Mouse (Mus musculus) layer of hippocampus, postnatal 25 days (tissue): ENCODE results near the gene Tmtc4. TPM values are rescaled to one million over a fixed set of nuclear protein-coding genes. Genes with fewer than 3 reads are reported as not detected.

Source experiments
- DNase-seq, 2 experiments: peaks; one replicate each; pipeline ENCODE4 v3.0.0; 2022; ENCODE audit warnings: mixed read lengths in 2 of 2, low spot score in 1 of 2; ENCODE audit errors: extremely low spot score in 1 of 2
- total RNA-seq, 2 experiments: library from RNA; stranded (reverse); gene quantifications; 2 replicates each; pipeline ENCODE4 v1.2.3; 2021

Gene Tmtc4
- total RNA-seq, 2 experiments from 2014 or later = 22.8 to 24.4 TPM

- no peak for DNase-seq
These were observed 106.0 kb downstream of the Tmtc4 start for GRCm38 (mm10) chr14:122877787-122878186.

GRCm38 (mm10) chr14:122876723-122877122 is 107.1 kb downstream of the Tmtc4 start:
- DNase-seq = no peak

GRCm38 (mm10) chr14:122876163-122876562 is 107.7 kb downstream of the Tmtc4 start:
- peak; percentile 42 to 71 for DNase-seq

- no peak for DNase-seq
These were observed 108.2 kb downstream of the Tmtc4 start for GRCm38 (mm10) chr14:122875636-122876035.

- no peak for DNase-seq
These were observed 108.8 kb downstream of the Tmtc4 start for GRCm38 (mm10) chr14:122875056-122875455.

- no peak for DNase-seq
These were observed 111.2 kb downstream of the Tmtc4 start for GRCm38 (mm10) chr14:122872612-122873011.

- DNase-seq = no peak
These were observed 111.8 kb downstream of the Tmtc4 start for GRCm38 (mm10) chr14:122871841-122872580.

GRCm38 (mm10) chr14:122869831-122870230 is 114.0 kb downstream of the Tmtc4 start:
- DNase-seq = no peak

Other genes starting within 250 kb of the Tmtc4 start
- gene Ggact, start 70.3 kb downstream of the Tmtc4 start, total RNA-seq = 10 to 100 TPM; 28.9 to 30.4 TPM